Mouse (Mus musculus) kidney, postnatal 10 days (tissue): ENCODE measurements at regions not wholly inside any gene's neighbourhood (a gene's known extent, or its start where the extent isn't known, plus 50 kb on each side); places are given as distances from the start of the nearest gene placed in this dataset.

ENCODE experiments used
- DNase-seq: peaks from one replicate; pipeline ENCODE4 v3.0.0; 2021; ENCODE audit warnings: mixed read lengths

- DNase-seq = peak; percentile 40
Measured at GRCm38 (mm10) chrX:150709416-150709815, 52.0 kb upstream of the Tro start.
